Mouse (Mus musculus) ES-E14 (cell line): ENCODE results near the gene Sulf2.

ENCODE experiments used
- CHD2 ChIP-seq: IDR thresholded peaks from 2 replicates; pipeline ENCODE4 v1.6.1; 2014; ENCODE audit warnings: mild to moderate bottlenecking, low read depth, low read length, inconsistent platforms
- HCFC1 ChIP-seq: IDR thresholded peaks from 2 replicates; pipeline ENCODE4 v1.6.1; 2012; ENCODE audit warnings: low read length, inconsistent platforms, borderline replicate concordance; ENCODE audit not compliant: insufficient read depth

DNA sequence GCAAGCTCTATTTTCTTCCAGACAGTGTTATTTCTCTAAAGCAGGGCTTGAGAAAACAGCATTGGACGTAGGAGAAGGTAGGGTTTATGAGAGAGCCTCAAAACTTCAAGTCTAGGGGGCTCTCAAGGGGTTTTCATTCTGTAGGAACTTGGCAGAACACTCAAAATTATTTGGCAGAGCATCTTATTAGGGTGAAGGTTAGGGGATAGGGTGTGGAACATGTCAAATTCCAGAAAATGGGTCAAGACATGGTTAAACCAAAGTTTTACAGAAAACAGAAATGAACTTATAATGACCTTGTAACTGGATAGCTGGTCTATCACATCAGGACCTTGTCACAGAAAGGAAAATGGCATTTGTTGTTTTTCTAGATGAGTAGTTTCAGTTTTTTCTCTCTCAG lies 93.5 kb downstream of the Sulf2 start:
- TF ChIP-seq CHD2, result no peak
- no peak for TF ChIP-seq HCFC1
